ENCODE assay signal across 26 mouse cellular contexts in genomic region chr8:47336433-47336832, GRCm38 (mm10).
"Had no signal": no experiment of that assay in that cellular context is flagged by ENCODE, and none has a peak within 500 bp of the region (broad histone marks: within the 10 kb centered on the region; RNA-seq: fewer than 3 reads in every experiment).

No protein-coding gene starts in this region.

- H3K9me3 ChIP-seq: heart, embryonic 10.5 days; heart, embryonic 12.5 days; hindbrain, embryonic 10.5 days; hindbrain, embryonic 12.5 days; intestine, embryonic 15.5 days; limb, embryonic 13.5 days; limb, embryonic 15.5 days; liver, embryonic 12.5 days had no signal

- H3K27ac ChIP-seq: gastrocnemius, adult 2 months; heart, embryonic 10.5 days; hindbrain, embryonic 10.5 days; hindbrain, embryonic 12.5 days; hindbrain, embryonic 14.5 days; intestine, embryonic 15.5 days; kidney, postnatal 0 days; layer of hippocampus, adult 2 months; limb, embryonic 13.5 days; limb, embryonic 15.5 days; liver, embryonic 12.5 days; liver, embryonic 14.5 days had no signal

- ATAC-seq: hindbrain, embryonic 16.5 days; inflammation-experienced regulatory T-cells, adult 6 months; intestine, embryonic 15.5 days; intestine, postnatal 0 days; liver, embryonic 12.5 days had no signal

- H3K9ac ChIP-seq: heart, embryonic 12.5 days; hindbrain, embryonic 12.5 days; hindbrain, embryonic 14.5 days; intestine, embryonic 15.5 days; limb, embryonic 13.5 days; limb, embryonic 15.5 days; liver, embryonic 12.5 days; liver, embryonic 14.5 days had no signal

- H3K4me1 ChIP-seq: liver, embryonic 12.5 days had no signal

- H3K4me3 ChIP-seq: gastrocnemius, adult 2 months; heart, embryonic 10.5 days; heart, embryonic 12.5 days; hindbrain, embryonic 10.5 days; hindbrain, embryonic 12.5 days; intestine, embryonic 15.5 days; layer of hippocampus, adult 2 months; limb, embryonic 13.5 days; limb, embryonic 15.5 days; liver, embryonic 12.5 days had no signal

- DNase-seq: gastrocnemius, adult 2 months; gastrocnemius, postnatal 10 days; gastrocnemius, postnatal 25 days; heart, adult 18-20 months; heart, postnatal 10 days; heart, postnatal 4 days; kidney, adult 18-20 months; kidney, adult 8-10 months; kidney, postnatal 14 days; kidney, postnatal 36 days; left cerebral cortex, postnatal 4 days had no signal

- H3K4me2 ChIP-seq: heart, embryonic 12.5 days; hindbrain, embryonic 12.5 days; hindbrain, embryonic 14.5 days; intestine, embryonic 15.5 days; limb, embryonic 13.5 days; limb, embryonic 15.5 days; liver, embryonic 12.5 days had no signal

- H3K27me3 ChIP-seq: intestine, embryonic 15.5 days; limb, embryonic 13.5 days; limb, embryonic 15.5 days; liver, embryonic 12.5 days had no signal

- H3K36me3 ChIP-seq: heart, embryonic 10.5 days; heart, embryonic 12.5 days; hindbrain, embryonic 10.5 days; hindbrain, embryonic 12.5 days; intestine, embryonic 15.5 days; limb, embryonic 13.5 days; limb, embryonic 15.5 days; liver, embryonic 12.5 days had no signal
